ENCODE assay signal across 21 mouse cellular contexts in genomic region chr4:102579051-102579450, GRCm38 (mm10).
DNase-seq lines count a peak whose midpoint lies in the region; TF ChIP-seq lines count a peak whose summit lies in the region.
"Had no signal": no experiment of that assay in that cellular context is flagged by ENCODE, and none has a peak within 500 bp of the region (broad histone marks: within the 10 kb centered on the region; RNA-seq: fewer than 3 reads in every experiment).

No protein-coding gene starts in this region.

- H3K9me3 ChIP-seq in CH12.LX (replicated peaks; ENCODE audit: low read length) (no peaks in the 10 kb centered on the region), MEL (replicated peaks; ENCODE audit: insufficient read depth, low read length) (no peaks in the 10 kb centered on the region)
- H3K9me3 ChIP-seq: embryonic facial prominence, embryonic 10.5 days; embryonic facial prominence, embryonic 12.5 days; forebrain, embryonic 13.5 days; forebrain, embryonic 15.5 days had no signal

- no peak for TF ChIP-seq CTCF in layer of hippocampus, adult 2 months (conservative IDR thresholded peaks at IDR 0.05)
- TF ChIP-seq CTCF in CH12.LX (conservative IDR thresholded peaks at IDR 0.05 in 1 of 2, IDR thresholded peaks at IDR 0.05 in 1 of 2; ENCODE audit: low read depth in 2 of 2, low read length in 2 of 2) (no peak), MEL (IDR thresholded peaks at IDR 0.05 in 2 of 3, conservative IDR thresholded peaks at IDR 0.05 in 1 of 3; ENCODE audit: control insufficient read depth in 1 of 3, insufficient read depth in 1 of 3, low read depth in 2 of 3, low read length in 3 of 3, poor library complexity in 1 of 3, severe bottlenecking in 1 of 3) (no peak)

- H3K27ac ChIP-seq in layer of hippocampus, adult 2 months, result peak overlapping the region; percentile 12; the same call in 1 of the 2 replicates
- H3K27ac ChIP-seq in CH12.LX (ENCODE audit: insufficient read depth, low read depth), result no peak overlapping the region
- peak overlapping the region; percentile 53; the same call in 1 of the 2 replicates for H3K27ac ChIP-seq in MEL (ENCODE audit: control insufficient read depth, low read depth, low read length)
- H3K27ac ChIP-seq: embryonic facial prominence, embryonic 10.5 days; embryonic facial prominence, embryonic 12.5 days; forebrain, embryonic 13.5 days; forebrain, embryonic 15.5 days had no signal

- H3K27me3 ChIP-seq in CH12.LX (replicated peaks) (no peaks in the 10 kb centered on the region), MEL (ENCODE audit: control insufficient read depth in 1 of 2, insufficient read depth in 2 of 2, low read length in 2 of 2) (no peaks in the 10 kb centered on the region)
- H3K27me3 ChIP-seq: embryonic facial prominence, embryonic 12.5 days; forebrain, embryonic 13.5 days; forebrain, embryonic 15.5 days had no signal

- H3K4me3 ChIP-seq in layer of hippocampus, adult 2 months, result no peak overlapping the region
- H3K4me3 ChIP-seq in CH12.LX (replicated peaks in 1 of 3; ENCODE audit: low read depth in 2 of 3, low read length in 2 of 3, poor library complexity in 1 of 3) (no peak overlapping the region), MEL (ENCODE audit: control insufficient read depth in 1 of 2, insufficient read depth in 1 of 2, low read depth in 2 of 2, low read length in 2 of 2) (peak overlapping the region in 1 of 2 experiments; percentile 14; a peak in 1 of 4 replicates)
- H3K4me3 ChIP-seq: embryonic facial prominence, embryonic 10.5 days; embryonic facial prominence, embryonic 12.5 days; forebrain, embryonic 13.5 days; forebrain, embryonic 15.5 days had no signal

- H3K9ac ChIP-seq in CH12.LX (ENCODE audit: insufficient read depth, low read depth), result no peak overlapping the region
- no peak overlapping the region for H3K9ac ChIP-seq in MEL (ENCODE audit: control insufficient read depth, low read depth, low read length, poor library complexity, severe bottlenecking)
- H3K9ac ChIP-seq: embryonic facial prominence, embryonic 12.5 days; forebrain, embryonic 13.5 days; forebrain, embryonic 15.5 days; forebrain, postnatal 0 days had no signal

- in situ Hi-C loops in CH12.LX (cut with MboI; ENCODE audit: low pct_ligation_motif_present, low pct_unique_long_range_greater_than_20kb, low sequenced_read_pairs), result no loop called here

- 0 out of 2 replicates have a peak overlapping the region, but pooled peaks have one; percentile 22 for H3K4me2 ChIP-seq in CH12.LX (ENCODE audit: insufficient read depth, low read depth, poor library complexity, severe bottlenecking)
- H3K4me2 ChIP-seq: embryonic facial prominence, embryonic 12.5 days; forebrain, embryonic 13.5 days; forebrain, embryonic 15.5 days had no signal

- dilution Hi-C loops in CH12.LX (cut with MboI; ENCODE audit: extremely low pct_ligation_motif_present, extremely low pct_unique_long_range_greater_than_20kb, low sequenced_read_pairs), result no loop called here

- H3K36me3 ChIP-seq in CH12.LX (replicated peaks in 1 of 2; ENCODE audit: control insufficient read depth in 1 of 2, insufficient read depth in 1 of 2, low read length in 1 of 2) (peaks cover 44 to 65% of the 10 kb centered on the region in 2 experiments), MEL (ENCODE audit: control insufficient read depth in 1 of 2, insufficient read depth in 2 of 2, low read length in 2 of 2) (peaks cover 0 to 40% of the 10 kb centered on the region in 2 experiments; a peak in 2 of 4 replicates)
- H3K36me3 ChIP-seq: embryonic facial prominence, embryonic 10.5 days; embryonic facial prominence, embryonic 12.5 days; forebrain, embryonic 15.5 days; G1E had no signal

- peak; percentile 65 for DNase-seq in heart, adult 11 months
- no peak for DNase-seq in heart, adult 8-10 months (ENCODE audit: low spot score)
- DNase-seq in layer of hippocampus, adult 2 months (ENCODE audit: low spot score in 2 of 2), result no peak
- no peak for DNase-seq in layer of hippocampus, postnatal 25 days (ENCODE audit: extremely low spot score in 1 of 2, low spot score in 1 of 2)
- DNase-seq in CH12.LX (ENCODE audit: extremely low read depth), result no peak
- DNase-seq in MEL (ENCODE audit: low read depth, low spot score), result peak; percentile 32
- no peak for DNase-seq in adrenal gland, adult 8-10 months
- DNase-seq in neural tube, embryonic 10.5 days (ENCODE audit: extremely low spot score, low spot score), result no peak
- DNase-seq: adrenal gland, postnatal 10 days; adrenal gland, postnatal 25 days; cerebellum, adult 11-12 months; cerebellum, adult 2 months; cerebellum, adult 9-10 months; cerebellum, postnatal 10 days; cerebellum, postnatal 25 days; forebrain, postnatal 0 days had no signal

- TF ChIP-seq EP300 in CH12.LX (IDR thresholded peaks at IDR 0.05; ENCODE audit: low read length) (no peak), MEL (IDR thresholded peaks at IDR 0.05; ENCODE audit: low read depth in 1 of 2, low read length in 2 of 2) (no peak)

- H3K4me1 ChIP-seq in CH12.LX (ENCODE audit: control insufficient read depth in 1 of 2, insufficient read depth in 2 of 2) (peaks cover 27 to 86% of the 10 kb centered on the region in 2 experiments), MEL (ENCODE audit: control insufficient read depth in 1 of 2, insufficient read depth in 2 of 2, low read length in 2 of 2) (peaks cover 14 to 32% of the 10 kb centered on the region in 2 experiments)

- no peak for TF ChIP-seq RAD21 in CH12.LX (IDR thresholded peaks at IDR 0.05; ENCODE audit: low read depth, low read length)
- no peak for TF ChIP-seq RAD21 in MEL (IDR thresholded peaks at IDR 0.05; ENCODE audit: low read depth, low read length)

- TF ChIP-seq POLR2A in CH12.LX (IDR thresholded peaks at IDR 0.05; ENCODE audit: low read depth, low read length) (no peak), MEL (IDR thresholded peaks at IDR 0.05; ENCODE audit: control insufficient read depth in 1 of 2, insufficient read depth in 1 of 2, low read depth in 1 of 2, low read length in 2 of 2, poor library complexity in 1 of 2) (no peak)

- H3K79me2 ChIP-seq in CH12.LX (replicated peaks; ENCODE audit: control insufficient read depth, extremely low read depth, insufficient read depth, poor library complexity, severe bottlenecking) (peaks cover 80% of the 10 kb centered on the region), MEL (ENCODE audit: control insufficient read depth, insufficient read depth, low read length, poor library complexity) (no peaks in the 10 kb centered on the region)

TF ChIP-seq in CH12.LX, 34 proteins besides CTCF, POLR2A, EP300 and RAD21:
- TF ChIP-seq BHLHE40 (IDR thresholded peaks at IDR 0.05; ENCODE audit: low read depth, low read length) (no peak), JUND (conservative IDR thresholded peaks at IDR 0.05; ENCODE audit: low read depth, low read length) (no peak), POLR2AphosphoS2 (IDR thresholded peaks at IDR 0.05; ENCODE audit: low read depth, low read length) (no peak), USF2 (conservative IDR thresholded peaks at IDR 0.05; ENCODE audit: low read depth, low read length) (no peak), NRF1 (IDR thresholded peaks at IDR 0.05; ENCODE audit: low read depth, low read length) (no peak)

TF ChIP-seq in MEL, 35 proteins besides CTCF, POLR2A, EP300 and RAD21:
- TF ChIP-seq USF2 (IDR thresholded peaks at IDR 0.05; ENCODE audit: borderline replicate concordance in 1 of 2, insufficient read depth in 1 of 2, low read depth in 1 of 2, low read length in 2 of 2), result 0 out of 4 replicates have a peak, but pooled peaks of 1 of the 2 experiments have one; percentile 8
- TF ChIP-seq HCFC1 (IDR thresholded peaks at IDR 0.05; ENCODE audit: low read depth, low read length), result no peak

Comparison
In these comparisons a context has a peak if more than half of its experiments do, and no peak if none do; other contexts are left out.
1. DNase-seq: peak in heart, adult 11 months (single experiment) and MEL (single experiment); none in heart, adult 8-10 months (single experiment), layer of hippocampus, adult 2 months (0 of 2), layer of hippocampus, postnatal 25 days (0 of 2), CH12.LX (single experiment), adrenal gland, adult 8-10 months (single experiment) and neural tube, embryonic 10.5 days (single experiment).